Mouse (Mus musculus) gastrocnemius, postnatal 36 days (tissue): Measurements from ENCODE around the gene Kcnj9. TPM values are rescaled to one million over a fixed set of nuclear protein-coding genes. Genes with fewer than 3 reads are reported as not detected.

Experiments
- DNase-seq, 2 experiments: peaks; one replicate each; pipeline ENCODE4 v3.0.0; 2022
- intact Hi-C: fragments of 180-260 bp; cut with DNase I; formaldehyde crosslinking; loops from one replicate; pipeline ENCODE4 v1.15.1; 2025
- total RNA-seq, 2 experiments: library from RNA; stranded (reverse); gene quantifications; 2 replicates each; pipeline ENCODE4 v1.2.3; 2021

Kcnj9 gene
- total RNA-seq, 2 experiments from 2014 or later, result not detected

DNA sequence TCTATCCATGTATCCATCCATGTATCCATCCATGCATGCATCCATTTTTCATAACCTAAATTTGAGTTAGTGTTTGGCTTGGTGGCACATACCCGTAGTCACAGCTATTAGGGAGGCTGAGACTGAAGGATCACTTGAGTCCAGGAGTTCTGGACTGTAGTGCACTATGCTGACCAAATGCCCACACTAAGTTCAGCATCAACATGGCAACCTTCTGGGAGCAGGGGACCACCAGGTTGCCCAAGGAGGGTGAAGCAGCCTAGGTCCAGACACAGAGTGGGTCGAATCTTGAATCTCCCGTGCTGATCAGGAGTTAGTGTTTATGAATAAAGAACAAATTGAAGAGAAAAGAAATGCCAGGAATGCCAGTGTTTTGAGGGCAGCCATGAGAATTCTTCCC lies 57.9 kb downstream of the Kcnj9 start:
- no peak for DNase-seq

More for the DNA sequence above, 57.9 kb downstream of the Kcnj9 start:
- intact Hi-C loops, result loop anchor here (5.0 kb wide), 1 partner anchor 36 kb away; no protein-coding TSS in a partner anchor

Other genes starting within 250 kb of the Kcnj9 start
- 10 to 100 TPM; 67.9 to 80.5 TPM for gene Copa, start 246.8 kb downstream of the Kcnj9 start, total RNA-seq
- 10 to 100 TPM; 25.1 to 28.8 TPM for gene Ncstn, start 246.5 kb downstream of the Kcnj9 start, total RNA-seq
- gene Pex19, start 202.6 kb downstream of the Kcnj9 start, total RNA-seq, result 10 to 100 TPM; 73.9 to 77.5 TPM
- 100 to 1,000 TPM; 165 to 181 TPM for gene Dcaf8, start 181.2 kb downstream of the Kcnj9 start, total RNA-seq
- gene Pea15a, start 122.5 kb downstream of the Kcnj9 start, total RNA-seq, result 10 to 100 TPM; 22.5 to 28.4 TPM
- 1,000 to 10,000 TPM; 4,749 to 5,131 TPM for gene Casq1, start 109.5 kb downstream of the Kcnj9 start, total RNA-seq
- gene Atp1a4, start 70.9 kb downstream of the Kcnj9 start, total RNA-seq, result under 1 TPM; 0.51 to 0.72 TPM
- gene Igsf8, start 67.7 kb downstream of the Kcnj9 start, total RNA-seq, result 1 to 10 TPM; 8.4 to 9.8 TPM
- 1,000 to 10,000 TPM in 1 of 2 experiments, 100 to 1,000 TPM in 1; 930 to 1,020 TPM for gene Atp1a2, start 31.3 kb downstream of the Kcnj9 start, total RNA-seq
- not detected for gene Kcnj10, start 11.9 kb upstream of the Kcnj9 start, total RNA-seq
- gene Pigm, start 47.2 kb upstream of the Kcnj9 start, total RNA-seq, result 1 to 10 TPM; 3.3 to 4.0 TPM
- under 1 TPM; 0.20 to 0.33 TPM for gene Slamf9, start 146.0 kb upstream of the Kcnj9 start, total RNA-seq
- under 1 TPM; 0.36 to 0.59 TPM for gene Igsf9, start 152.5 kb upstream of the Kcnj9 start, total RNA-seq
- 10 to 100 TPM; 20.4 to 23.5 TPM for gene Tagln2, start 170.7 kb upstream of the Kcnj9 start, total RNA-seq
- under 1 TPM in 1 of 2 experiments, not detected in 1; 0.33 TPM for gene Cfap45, start 191.5 kb upstream of the Kcnj9 start, total RNA-seq
- not detected for gene Vsig8, start 226.6 kb upstream of the Kcnj9 start, total RNA-seq